Mouse (Mus musculus): ENCODE results near the gene Pam16. TPM values are rescaled to one million over a fixed set of nuclear protein-coding genes. Genes with fewer than 3 reads are reported as not detected.

Pam16 gene
- polyA plus RNA-seq, 1 experiment from 2014 or later = 74.5 TPM

DNA sequence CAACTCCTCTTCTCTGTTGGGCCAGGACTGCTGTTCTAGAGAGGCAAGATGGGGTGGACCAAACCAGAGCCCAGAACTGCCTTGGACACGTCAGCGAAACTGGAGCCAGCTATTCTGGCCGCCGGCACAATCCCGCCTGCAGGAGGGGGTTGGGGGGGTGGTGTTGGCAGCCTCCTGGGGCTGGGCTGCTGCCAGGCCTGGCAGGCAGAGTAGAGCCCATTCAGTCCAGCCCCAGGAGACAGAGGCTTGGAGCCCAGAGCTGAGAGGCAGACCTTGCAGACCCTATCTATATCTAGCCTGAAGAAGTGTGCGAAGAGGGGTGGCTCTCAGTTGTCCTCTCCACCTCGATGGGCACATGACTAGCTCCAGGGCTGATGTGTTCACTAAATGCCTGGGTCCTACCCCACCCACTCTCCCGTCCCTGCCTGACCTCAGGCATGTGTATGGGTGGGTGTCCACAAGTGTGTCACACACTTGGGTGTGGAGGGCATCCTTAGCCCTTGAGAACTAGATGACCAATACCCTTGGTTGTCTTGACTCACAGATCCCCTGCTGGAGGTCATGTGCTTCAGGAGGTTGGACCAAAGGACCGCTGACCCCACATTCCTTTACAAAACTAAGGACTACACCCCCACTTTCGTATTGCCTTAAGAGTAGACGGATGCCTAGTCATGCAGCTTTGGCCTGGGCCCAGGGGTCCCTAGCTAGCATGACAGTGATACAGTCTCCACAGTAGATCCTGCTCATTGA, 19.1 kb upstream of the Pam16 start:
- Histone ChIP-seq H3K4me1 (replicated peaks) (peaks cover 67% of the 10 kb centered on the region), H3K9me3 (no peaks in the 10 kb centered on the region), H3K36me3 (peaks cover 8% of the 10 kb centered on the region), H3K4me3 (replicated peaks) (no peak overlapping the region), H3K4me2 (replicated peaks) (peak overlapping the region; percentile 86), H3K27ac (0 out of 2 replicates have a peak overlapping the region, but pooled peaks have one; percentile 87), H3K27me3 (replicated peaks) (no peaks in the 10 kb centered on the region), H3K9ac (no peak overlapping the region)
- 61% methylated on average over 11 of the region's 11 CpGs for WGBS
- ATAC-seq = no peak

- no peak overlapping the region for H3K9ac ChIP-seq
- H3K9me3 ChIP-seq = no peaks in the 10 kb centered on the region
- no peaks in the 10 kb centered on the region for H3K36me3 ChIP-seq
- whole genome bisulfite sequencing = 62% methylated on average over 6 of the region's 6 CpGs
- H3K4me3 ChIP-seq (replicated peaks) = peak overlapping the region; percentile 10; the same call in 1 of the 2 replicates
- H3K27ac ChIP-seq = peak overlapping the region; percentile 87
- ATAC-seq = no peak
- H3K27me3 ChIP-seq (replicated peaks) = no peaks in the 10 kb centered on the region
- peak overlapping the region; percentile 86 for H3K4me2 ChIP-seq (replicated peaks)
- peaks cover 65% of the 10 kb centered on the region for H3K4me1 ChIP-seq (replicated peaks)
Measured at GRCm38 (mm10) chr16:4642937-4643336, 18.1 kb upstream of the Pam16 start.

- Histone ChIP-seq H3K9me3 (no peaks in the 10 kb centered on the region), H3K4me2 (replicated peaks) (peak overlapping the region; percentile 86), H3K4me3 (replicated peaks) (peak overlapping the region; percentile 10), H3K9ac (no peak overlapping the region), H3K4me1 (replicated peaks) (peaks cover 58% of the 10 kb centered on the region), H3K36me3 (no peaks in the 10 kb centered on the region), H3K27ac (peak overlapping the region; percentile 87), H3K27me3 (replicated peaks) (no peaks in the 10 kb centered on the region)
- 22% methylated on average over 13 of the region's 13 CpGs for WGBS
- ATAC-seq = peak; percentile 67
Measured at GRCm38 (mm10) chr16:4642190-4642589, 17.4 kb upstream of the Pam16 start.

DNA sequence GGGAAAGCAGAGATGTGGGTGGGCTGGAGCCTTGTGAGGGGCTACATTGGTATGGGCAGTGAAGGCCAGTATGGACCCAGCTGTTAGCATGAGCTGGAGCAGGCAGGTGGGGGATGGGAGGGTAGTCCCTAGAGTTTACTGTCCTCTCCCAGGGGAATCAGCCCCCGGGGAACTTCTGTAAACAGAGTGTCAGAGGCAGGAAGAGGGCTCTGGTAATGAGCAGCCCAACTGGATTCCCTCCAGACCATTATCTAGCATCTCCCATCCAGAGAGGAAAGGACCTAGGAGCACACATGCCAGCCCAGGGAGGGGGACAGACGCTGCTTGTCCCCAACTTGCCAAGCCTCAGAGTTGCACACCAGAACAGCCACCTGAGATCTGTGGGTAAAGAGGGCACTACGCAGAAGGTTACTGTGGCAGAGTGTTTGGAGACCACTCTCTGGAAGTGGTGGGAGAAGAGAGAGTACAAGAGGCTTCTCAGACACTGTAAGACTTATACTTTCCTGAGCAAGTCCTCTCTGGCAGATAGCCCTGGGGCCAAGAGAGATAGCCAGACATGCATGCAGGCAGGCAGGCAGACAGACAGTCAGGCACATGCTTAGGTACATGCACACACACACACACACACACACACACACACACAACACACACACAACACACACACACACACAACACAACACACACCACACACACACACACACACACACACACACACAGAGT, 16.5 kb upstream of the Pam16 start:
- peak overlapping the region; percentile 75; the same call in 1 of the 2 replicates for H3K9ac ChIP-seq
- H3K36me3 ChIP-seq = no peaks in the 10 kb centered on the region
- H3K9me3 ChIP-seq = no peaks in the 10 kb centered on the region
- H3K27me3 ChIP-seq (replicated peaks) = no peaks in the 10 kb centered on the region
- H3K4me3 ChIP-seq (replicated peaks) = peak overlapping the region; percentile 65
- peak overlapping the region; percentile 87 for H3K27ac ChIP-seq
- peak overlapping the region; percentile 86 for H3K4me2 ChIP-seq (replicated peaks)
- 20% methylated on average over 3 of the region's 3 CpGs for WGBS
- H3K4me1 ChIP-seq (replicated peaks) = peaks cover 52% of the 10 kb centered on the region
- peak; percentile 8; the same call in 1 of the 2 replicates for ATAC-seq

GRCm38 (mm10) chr16:4640267-4641005, 15.6 kb upstream of the Pam16 start:
- Histone ChIP-seq H3K9ac (peak overlapping the region; percentile 75), H3K36me3 (no peaks in the 10 kb centered on the region), H3K4me1 (replicated peaks) (peaks cover 43% of the 10 kb centered on the region), H3K9me3 (no peaks in the 10 kb centered on the region), H3K4me3 (replicated peaks) (peak overlapping the region; percentile 65), H3K27me3 (replicated peaks) (no peaks in the 10 kb centered on the region), H3K27ac (peak overlapping the region; percentile 87), H3K4me2 (replicated peaks) (peak overlapping the region; percentile 86)
- ATAC-seq = peak; percentile 63
- 1% methylated on average over 17 of the region's 17 CpGs for WGBS

GRCm38 (mm10) chr16:4639831-4640237, 15.0 kb upstream of the Pam16 start, which contains the start of the genes Vasn and Dnaja3:
TSS of gene Vasn (plus strand) at chr16:4639941.
TSS of gene Dnaja3 (plus strand) at chr16:4639989.
- peaks cover 42% of the 10 kb centered on the region for H3K4me1 ChIP-seq (replicated peaks)
- no peaks in the 10 kb centered on the region for H3K36me3 ChIP-seq
- peak within 1 kb of the TSS; percentile 86 for H3K4me2 ChIP-seq (replicated peaks)
- H3K27ac ChIP-seq = peak within 1 kb of the TSS; percentile 87
- ATAC-seq = peak; percentile 91
- under 1% methylated on average over 21 of the region's 22 CpGs for WGBS
- peak within 1 kb of the TSS; percentile 75 for H3K9ac ChIP-seq
- H3K9me3 ChIP-seq = no peaks in the 10 kb centered on the region
- H3K27me3 ChIP-seq (replicated peaks) = no peaks in the 10 kb centered on the region
- peak within 1 kb of the TSS; percentile 65 for H3K4me3 ChIP-seq (replicated peaks)

- no peaks in the 10 kb centered on the region for H3K9me3 ChIP-seq
- peaks cover 35% of the 10 kb centered on the region for H3K4me1 ChIP-seq (replicated peaks)
- H3K27me3 ChIP-seq (replicated peaks) = no peaks in the 10 kb centered on the region
- no peak overlapping the region for H3K27ac ChIP-seq
- no peak overlapping the region for H3K4me3 ChIP-seq (replicated peaks)
- H3K36me3 ChIP-seq = no peaks in the 10 kb centered on the region
- WGBS = 84% methylated on average over 3 of the region's 3 CpGs
- ATAC-seq = no peak
- no peak overlapping the region for H3K4me2 ChIP-seq (replicated peaks)
- no peak overlapping the region for H3K9ac ChIP-seq
Measured at GRCm38 (mm10) chr16:4638891-4639390, 14.2 kb upstream of the Pam16 start.

DNA sequence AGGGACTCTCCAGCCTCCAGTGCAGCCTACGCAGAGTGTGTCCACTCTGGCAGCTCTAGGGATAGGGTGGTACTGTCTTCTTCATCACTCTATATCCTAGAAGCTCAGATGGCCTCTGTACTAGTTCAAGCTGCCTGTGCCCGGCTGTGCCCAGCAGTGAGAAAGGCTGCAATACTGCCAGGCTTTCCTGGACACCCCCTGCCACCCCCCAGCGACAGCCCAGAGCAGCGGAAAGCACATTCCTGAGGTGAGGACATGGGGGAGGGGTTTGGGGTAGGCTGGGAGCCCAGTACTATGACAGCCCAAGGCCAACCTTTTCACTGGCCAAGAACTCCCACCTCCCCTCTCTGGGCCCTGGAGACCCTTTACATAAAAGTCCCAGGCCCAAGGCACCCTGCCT, 11.0 kb upstream of the Pam16 start:
- no peak overlapping the region for H3K4me2 ChIP-seq (replicated peaks)
- no peaks in the 10 kb centered on the region for H3K9me3 ChIP-seq
- peaks cover 4% of the 10 kb centered on the region; the same call in 1 of the 2 replicates for H3K4me1 ChIP-seq (replicated peaks)
- no peak overlapping the region for H3K9ac ChIP-seq
- no peak overlapping the region for H3K4me3 ChIP-seq (replicated peaks)
- no peak overlapping the region for H3K27ac ChIP-seq
- WGBS = 65% methylated on average over 4 of the region's 4 CpGs
- H3K36me3 ChIP-seq = 0 out of 2 replicates have a peak, but pooled peaks cover 6% of the 10 kb centered on the region
- ATAC-seq = no peak
- no peaks in the 10 kb centered on the region for H3K27me3 ChIP-seq (replicated peaks)

- ATAC-seq = no peak
- Histone ChIP-seq H3K27ac (no peak overlapping the region), H3K4me1 (replicated peaks) (peaks cover 8% of the 10 kb centered on the region; the same call in 1 of the 2 replicates), H3K4me3 (replicated peaks) (no peak overlapping the region), H3K36me3 (0 out of 2 replicates have a peak, but pooled peaks cover 6% of the 10 kb centered on the region), H3K27me3 (replicated peaks) (no peaks in the 10 kb centered on the region), H3K9me3 (no peaks in the 10 kb centered on the region), H3K4me2 (replicated peaks) (no peak overlapping the region), H3K9ac (no peak overlapping the region)
- WGBS = 85% methylated on average over 9 of the region's 9 CpGs
Measured at GRCm38 (mm10) chr16:4634681-4635080, 9.9 kb upstream of the Pam16 start.

DNA sequence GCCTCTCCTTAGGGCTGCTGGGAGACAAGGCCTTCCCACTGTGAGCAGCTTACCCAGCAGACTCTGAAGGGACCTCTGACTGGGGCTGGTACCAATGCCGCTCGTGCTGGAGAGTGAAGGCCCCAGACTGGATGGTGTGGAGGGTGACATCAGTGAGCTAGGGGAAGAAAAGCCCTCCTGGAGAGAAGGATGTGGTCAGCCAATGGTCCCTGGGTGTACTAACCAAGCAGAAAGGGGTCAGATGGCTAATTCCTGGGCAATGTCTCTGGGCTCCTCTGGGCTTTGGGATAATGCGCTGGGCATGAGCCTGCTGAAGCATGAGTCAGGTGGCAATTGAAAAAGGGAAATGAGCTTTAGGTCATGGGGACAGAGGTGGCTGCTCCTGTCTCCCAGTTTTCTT, 8.9 kb upstream of the Pam16 start:
- Histone ChIP-seq H3K27me3 (replicated peaks) (no peaks in the 10 kb centered on the region), H3K9me3 (no peaks in the 10 kb centered on the region), H3K27ac (no peak overlapping the region), H3K4me2 (replicated peaks) (no peak overlapping the region), H3K4me3 (replicated peaks) (no peak overlapping the region), H3K4me1 (replicated peaks) (0 out of 2 replicates have a peak, but pooled peaks cover 4% of the 10 kb centered on the region), H3K36me3 (0 out of 2 replicates have a peak, but pooled peaks cover 10% of the 10 kb centered on the region), H3K9ac (no peak overlapping the region)
- no peak for ATAC-seq
- WGBS = 92% methylated on average over 3 of the region's 3 CpGs

GRCm38 (mm10) chr16:4632050-4632449, 7.3 kb upstream of the Pam16 start:
- Histone ChIP-seq H3K4me2 (replicated peaks) (no peak overlapping the region), H3K36me3 (peaks cover 17% of the 10 kb centered on the region; the same call in 1 of the 2 replicates), H3K9me3 (no peaks in the 10 kb centered on the region), H3K27me3 (replicated peaks) (no peaks in the 10 kb centered on the region), H3K4me3 (replicated peaks) (no peak overlapping the region), H3K9ac (no peak overlapping the region), H3K4me1 (replicated peaks) (0 out of 2 replicates have a peak, but pooled peaks cover 4% of the 10 kb centered on the region), H3K27ac (no peak overlapping the region)
- 38% methylated on average over 7 of the region's 7 CpGs for WGBS
- peak; percentile 71 for ATAC-seq
